Mouse (Mus musculus) mesoderm, embryonic 11.5 days (tissue): ENCODE measurements around the gene Prkar1a.
"Not testable (repeated sequence)": the region's sequence is repeated elsewhere in the genome, so short reads cannot be mapped to it uniquely, and the experiment has no call there.

ENCODE experiments used
- DNase-seq: peaks from one replicate; pipeline ENCODE4 v3.0.0-alpha.2; 2012; ENCODE audit warnings: low read depth, low spot score

The Prkar1a gene

GRCm38 (mm10) chr11:109641498-109642222, 7.5 kb upstream of the Prkar1a start:
- DNase-seq = no peak

GRCm38 (mm10) chr11:109648510-109648909, 695 bp upstream of the Prkar1a start:
- DNase-seq = no peak

- peak; percentile 86 for DNase-seq
Measured at GRCm38 (mm10) chr11:109649975-109650701, 933 bp downstream of the Prkar1a start.

- DNase-seq = peak; percentile 96
Measured at GRCm38 (mm10) chr11:109650788-109651565, 1.8 kb downstream of the Prkar1a start.

- no peak for DNase-seq
Measured at GRCm38 (mm10) chr11:109651566-109652024, 2.4 kb downstream of the Prkar1a start.

- DNase-seq = no peak
Measured at GRCm38 (mm10) chr11:109652505-109652904, 3.3 kb downstream of the Prkar1a start.

- no peak for DNase-seq
Measured at GRCm38 (mm10) chr11:109653201-109653600, 4.0 kb downstream of the Prkar1a start.

- no peak for DNase-seq
Measured at GRCm38 (mm10) chr11:109654581-109654980, 5.4 kb downstream of the Prkar1a start.

- DNase-seq = no peak
Measured at GRCm38 (mm10) chr11:109656232-109656631, 7.0 kb downstream of the Prkar1a start.

GRCm38 (mm10) chr11:109660526-109660925, 11.3 kb downstream of the Prkar1a start:
- DNase-seq = not testable (repeated sequence)

- no peak for DNase-seq
Measured at GRCm38 (mm10) chr11:109664293-109664692, 15.1 kb downstream of the Prkar1a start.

- DNase-seq = no peak
Measured at GRCm38 (mm10) chr11:109665424-109665823, 16.2 kb downstream of the Prkar1a start.

- no peak for DNase-seq
Measured at GRCm38 (mm10) chr11:109666411-109666810, 17.2 kb downstream of the Prkar1a start.

- DNase-seq = no peak
Measured at GRCm38 (mm10) chr11:109667371-109667770, 18.2 kb downstream of the Prkar1a start.

GRCm38 (mm10) chr11:109668115-109668725, 19.0 kb downstream of the Prkar1a start:
- DNase-seq = no peak

- no peak for DNase-seq
Measured at GRCm38 (mm10) chr11:109669149-109669708, 20.0 kb downstream of the Prkar1a start.

GRCm38 (mm10) chr11:109670026-109670916, 21.1 kb downstream of the Prkar1a start:
- peak; percentile 52 for DNase-seq

- no peak for DNase-seq
Measured at GRCm38 (mm10) chr11:109671136-109672020, 22.2 kb downstream of the Prkar1a start.

GRCm38 (mm10) chr11:109672021-109672324, 22.8 kb downstream of the Prkar1a start:
- no peak for DNase-seq
